Mouse (Mus musculus) lung, postnatal 36 days (tissue): ENCODE results near the gene Nutm2.
A peak's percentile ranks its signal among the peaks of the same experiment; 100 is the strongest.
"Not testable (repeated sequence)": the region's sequence is repeated elsewhere in the genome, so short reads cannot be mapped to it uniquely, and the experiment has no call there.

Experiments
- DNase-seq: peaks from one replicate; pipeline ENCODE4 v3.0.0; 2022; ENCODE audit warnings: mixed read lengths

Nutm2 gene

GRCm38 (mm10) chr13:50467007-50467406, at the start of gene Nutm2:
TSS of gene Nutm2 (plus strand) at chr13:50467307.
- no peak for DNase-seq

- DNase-seq, result peak; percentile 84
These were observed 49.5 kb upstream of the Nutm2 start, which contains the start of gene Fbxw17 for GRCm38 (mm10) chr13:50417389-50418183. TSS of gene Fbxw17 (plus strand) at chr13:50417864.

GRCm38 (mm10) chr13:50418421-50418820, 48.7 kb upstream of the Nutm2 start:
- DNase-seq, result no peak

GRCm38 (mm10) chr13:50423625-50424209, 43.4 kb upstream of the Nutm2 start:
- no peak for DNase-seq

GRCm38 (mm10) chr13:50424517-50424916, 42.6 kb upstream of the Nutm2 start:
- DNase-seq, result no peak

- no peak for DNase-seq
These were observed 40.4 kb upstream of the Nutm2 start for GRCm38 (mm10) chr13:50426686-50427085.

GRCm38 (mm10) chr13:50443812-50444211, 23.3 kb upstream of the Nutm2 start, which contains the start of gene Gm47429:
TSS of gene Gm47429 (minus strand) at chr13:50443912.
- DNase-seq, result no peak

GRCm38 (mm10) chr13:50445261-50445660, 21.8 kb upstream of the Nutm2 start:
- DNase-seq, result no peak

GRCm38 (mm10) chr13:50452266-50452665, 14.8 kb upstream of the Nutm2 start:
- not testable (repeated sequence) for DNase-seq

- DNase-seq, result no peak
These were observed 13.7 kb upstream of the Nutm2 start for GRCm38 (mm10) chr13:50453426-50453825.

GRCm38 (mm10) chr13:50460433-50460832, 6.7 kb upstream of the Nutm2 start:
- DNase-seq, result not testable (repeated sequence)

GRCm38 (mm10) chr13:50464621-50465562, 2.2 kb upstream of the Nutm2 start:
- DNase-seq, result no peak

GRCm38 (mm10) chr13:50488510-50488909, 21.4 kb downstream of the Nutm2 start:
- not testable (repeated sequence) for DNase-seq

GRCm38 (mm10) chr13:50510470-50511343, 43.6 kb downstream of the Nutm2 start:
- not testable (repeated sequence) for DNase-seq
